Mouse (Mus musculus) MEL (cell line): ENCODE measurements at regions not wholly inside any gene's neighbourhood (a gene's known extent, or its start where the extent isn't known, plus 50 kb on each side); places are given as distances from the start of the nearest gene placed in this dataset.

Source experiments
- DNase-seq: peaks from one replicate; pipeline ENCODE4 v3.0.0; 2011; ENCODE audit warnings: low read depth, low spot score
- H3K27ac ChIP-seq: 2 replicates; pipeline ENCODE4 v1.5.1; 2012; ENCODE audit warnings: low read depth, mild to moderate bottlenecking, control low read depth, low read length, moderate library complexity; ENCODE audit not compliant: control insufficient read depth
- H3K27me3 ChIP-seq, 2 experiments: fragments of 150-350 bp in 1 of 2; sonication (generic) in 1 of 2; 2 replicates each; pipeline ENCODE4 v1.6.1; 2012; ENCODE audit warnings: low read length in 2 of 2, mild to moderate bottlenecking in 2 of 2, improper control_type of control experiment in 1 of 2, moderate library complexity in 1 of 2; ENCODE audit not compliant: insufficient read depth in 2 of 2, control insufficient read depth in 1 of 2
- H3K36me3 ChIP-seq, 2 experiments: 2 replicates each; pipeline ENCODE4 v1.6.1; 2012 to 2014; ENCODE audit warnings: low read length in 2 of 2, improper control_type of control experiment in 1 of 2, inconsistent platforms in 1 of 2, mild to moderate bottlenecking in 1 of 2; ENCODE audit not compliant: insufficient read depth in 2 of 2, control insufficient read depth in 1 of 2
- H3K4me1 ChIP-seq, 2 experiments: fragments of 150-350 bp in 1 of 2; sonication (generic) in 1 of 2; 2 replicates each; pipeline ENCODE4 v1.6.1; 2012; ENCODE audit warnings: low read length in 2 of 2, improper control_type of control experiment in 1 of 2, mild to moderate bottlenecking in 1 of 2; ENCODE audit not compliant: insufficient read depth in 2 of 2, control insufficient read depth in 1 of 2
- H3K4me3 ChIP-seq, 2 experiments: fragments of 150-350 bp in 1 of 2; sonication (generic) in 1 of 2; 2 replicates each; pipeline ENCODE4 v1.5.1; 2012; ENCODE audit warnings: low read depth in 2 of 2, low read length in 2 of 2, mild to moderate bottlenecking in 2 of 2, moderate library complexity in 2 of 2, control low read depth in 1 of 2, improper control_type of control experiment in 1 of 2; ENCODE audit not compliant: control insufficient read depth in 1 of 2, insufficient read depth in 1 of 2
- H3K79me2 ChIP-seq: 2 replicates; pipeline ENCODE4 v1.6.1; 2012; ENCODE audit warnings: mild to moderate bottlenecking, low read length, moderate library complexity; ENCODE audit not compliant: control insufficient read depth, poor library complexity, insufficient read depth
- H3K9ac ChIP-seq: 2 replicates; pipeline ENCODE4 v1.6.1; 2012; ENCODE audit warnings: low read depth, mild to moderate bottlenecking, control low read depth, low read length, moderate library complexity; ENCODE audit not compliant: control insufficient read depth, poor library complexity, severe bottlenecking
- H3K9me3 ChIP-seq: fragments of 150-350 bp; sonication (generic); replicated peaks from 2 replicates; pipeline ENCODE4 v1.6.1; 2012; ENCODE audit warnings: mild to moderate bottlenecking, low read length, improper control_type of control experiment, moderate library complexity; ENCODE audit not compliant: insufficient read depth
- E2F4 ChIP-seq: IDR thresholded peaks from 2 replicates; pipeline ENCODE4 v1.6.1; 2011; ENCODE audit warnings: low read depth, low read length, improper control_type of control experiment, borderline replicate concordance
- MEF2A ChIP-seq: IDR thresholded peaks from 2 replicates; pipeline ENCODE4 v1.6.1; 2014; ENCODE audit warnings: low read depth, mild to moderate bottlenecking, inconsistent platforms, low read length, improper control_type of control experiment; ENCODE audit not compliant: poor library complexity, insufficient replicate concordance, severe bottlenecking; ENCODE audit errors: extremely low read depth
- RAD21 ChIP-seq: IDR thresholded peaks from 2 replicates; pipeline ENCODE4 v1.6.1; 2011; ENCODE audit warnings: mild to moderate bottlenecking, low read depth, low read length, improper control_type of control experiment
- TAL1 ChIP-seq: IDR thresholded peaks from 2 replicates; pipeline ENCODE4 v1.6.1; 2012; ENCODE audit warnings: mild to moderate bottlenecking, inconsistent platforms, low read length, moderate library complexity, mixed read lengths
- TCF12 ChIP-seq: IDR thresholded peaks from 2 replicates; pipeline ENCODE4 v1.6.1; 2014; ENCODE audit warnings: low read depth, mild to moderate bottlenecking, inconsistent platforms, low read length, improper control_type of control experiment, moderate library complexity
- UBTF ChIP-seq: IDR thresholded peaks from 2 replicates; pipeline ENCODE4 v1.6.1; 2012; ENCODE audit warnings: low read depth, mild to moderate bottlenecking, inconsistent platforms, low read length, improper control_type of control experiment, moderate library complexity, borderline replicate concordance; ENCODE audit not compliant: insufficient read depth
- USF1 ChIP-seq: IDR thresholded peaks from 2 replicates; pipeline ENCODE4 v1.6.1; 2014; ENCODE audit warnings: low read depth, mild to moderate bottlenecking, inconsistent platforms, low read length, improper control_type of control experiment, moderate library complexity
- ZKSCAN1 ChIP-seq: IDR thresholded peaks from 2 replicates; pipeline ENCODE4 v1.6.1; 2012; ENCODE audit warnings: low read depth, mild to moderate bottlenecking, inconsistent platforms, low read length, improper control_type of control experiment, moderate library complexity

DNA sequence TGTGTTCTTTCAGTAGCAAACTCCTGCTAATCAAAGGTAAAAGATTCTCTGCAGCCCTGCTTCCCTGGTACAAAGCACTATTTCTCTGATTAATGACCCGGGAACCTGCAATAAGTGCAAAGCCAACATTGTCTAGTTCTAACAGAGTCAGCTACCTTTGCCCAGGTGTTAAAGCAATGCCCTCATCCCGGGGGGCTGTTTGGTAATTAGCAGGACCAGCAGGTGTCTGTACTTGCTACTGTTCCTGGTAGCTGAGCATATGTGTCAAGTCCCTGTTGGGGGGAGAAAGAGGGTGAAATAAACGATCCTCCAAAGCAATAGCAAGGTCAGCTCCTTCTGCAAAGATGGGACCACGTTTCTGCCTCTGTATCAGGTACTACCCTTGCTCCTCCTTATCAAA is 54.7 kb upstream of the Crim1 start:
- H3K9me3 ChIP-seq, result no peaks in the 10 kb centered on the region
- H3K27ac ChIP-seq, result no peak overlapping the region
- H3K4me1 ChIP-seq, result no peaks in the 10 kb centered on the region
- no peak overlapping the region for H3K9ac ChIP-seq
- TF ChIP-seq UBTF (no peak), TAL1 (no peak), RAD21 (no peak), TCF12 (no peak), MEF2A (no peak), USF1 (no peak), E2F4 (no peak), ZKSCAN1 (no peak)
- H3K79me2 ChIP-seq, result no peaks in the 10 kb centered on the region
- H3K4me3 ChIP-seq, result no peak overlapping the region
- DNase-seq, result no peak
- H3K27me3 ChIP-seq, result no peaks in the 10 kb centered on the region
- no peaks in the 10 kb centered on the region for H3K36me3 ChIP-seq
